Mouse (Mus musculus): ENCODE measurements around the gene Gna12. TPM values are rescaled to one million over a fixed set of nuclear protein-coding genes. Genes with fewer than 3 reads are reported as not detected.

Gene Gna12
- total and polyA plus RNA-seq, 3 experiments: 46.0 to 55.2 TPM; not detected in 1

- H3K4me1 ChIP-seq (ENCODE audit: control insufficient read depth in 1 of 2, insufficient read depth in 2 of 2, low read length in 2 of 2): peaks cover 28 to 40% of the 10 kb centered on the region in 2 experiments
- no peak overlapping the region for H3K9ac ChIP-seq (ENCODE audit: control insufficient read depth, low read depth, low read length, poor library complexity, severe bottlenecking)
- H3K4me3 ChIP-seq (ENCODE audit: control insufficient read depth in 1 of 2, insufficient read depth in 1 of 2, low read depth in 2 of 2, low read length in 2 of 2): no peak overlapping the region
- H3K79me2 ChIP-seq (ENCODE audit: control insufficient read depth, insufficient read depth, low read length, poor library complexity): no peaks in the 10 kb centered on the region
- H3K27ac ChIP-seq (ENCODE audit: control insufficient read depth, low read depth, low read length): no peak overlapping the region
- no peaks in the 10 kb centered on the region for H3K27me3 ChIP-seq (ENCODE audit: control insufficient read depth in 1 of 2, insufficient read depth in 2 of 2, low read length in 2 of 2)
- no peak for DNase-seq (ENCODE audit: low read depth, low spot score)
- no peaks in the 10 kb centered on the region for H3K9me3 ChIP-seq (replicated peaks; ENCODE audit: insufficient read depth, low read length)
- peaks cover 0 to 38% of the 10 kb centered on the region in 2 experiments; a peak in 3 of 4 replicates for H3K36me3 ChIP-seq (ENCODE audit: control insufficient read depth in 1 of 2, insufficient read depth in 2 of 2, low read length in 2 of 2)
- TF ChIP-seq JUND (IDR thresholded peaks at IDR 0.05; ENCODE audit: low read depth, low read length): no peak
- no peak for TF ChIP-seq KAT2A (conservative IDR thresholded peaks at IDR 0.05; ENCODE audit: low read depth, low read length)
- no peak for TF ChIP-seq NRF1 (IDR thresholded peaks at IDR 0.05; ENCODE audit: insufficient read depth, low read depth, low read length, poor library complexity, severe bottlenecking)
- TF ChIP-seq SIN3A (IDR thresholded peaks at IDR 0.05; ENCODE audit: low read length): no peak
Measured at GRCm38 (mm10) chr5:140789561-140789960, 40.7 kb downstream of the Gna12 start.

DNA sequence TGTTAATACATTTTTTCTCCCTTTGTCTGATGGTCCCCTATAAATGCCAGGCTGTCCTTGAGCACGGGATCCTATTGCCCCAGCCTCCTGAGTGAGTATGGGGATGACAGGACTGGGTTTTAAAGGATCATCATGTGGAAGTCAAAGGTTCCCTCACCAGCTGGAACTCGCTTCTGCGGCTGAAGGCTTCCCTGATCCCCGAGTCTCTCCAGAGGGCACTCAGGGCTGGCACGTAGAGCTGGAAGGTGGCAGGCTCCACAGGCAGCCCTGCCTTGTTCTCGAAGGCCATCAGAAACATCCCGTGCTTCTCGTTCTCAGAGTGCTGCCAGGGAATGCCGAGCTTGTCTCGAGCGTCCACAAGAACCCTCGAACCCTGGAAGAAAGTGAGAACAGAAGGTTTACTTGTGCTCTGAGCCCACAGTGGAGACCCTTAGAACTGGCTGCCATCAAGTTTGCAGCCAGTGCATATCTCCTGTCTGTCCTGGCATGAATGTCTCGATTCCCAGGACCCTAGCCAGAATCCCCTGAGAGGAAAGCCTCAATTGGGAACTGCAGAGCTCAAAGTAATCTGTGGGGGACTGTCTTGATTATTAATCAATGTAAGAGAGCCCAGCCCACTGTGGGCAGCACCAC lies 44.9 kb downstream of the Gna12 start:
- no peaks in the 10 kb centered on the region for H3K79me2 ChIP-seq (ENCODE audit: control insufficient read depth, insufficient read depth, low read length, poor library complexity)
- H3K4me1 ChIP-seq (ENCODE audit: control insufficient read depth in 1 of 2, insufficient read depth in 2 of 2, low read length in 2 of 2): peaks cover 3 to 5% of the 10 kb centered on the region in 2 experiments; a peak in 1 of 4 replicates
- DNase-seq (ENCODE audit: low read depth, low spot score): no peak
- H3K4me3 ChIP-seq (ENCODE audit: control insufficient read depth in 1 of 2, insufficient read depth in 1 of 2, low read depth in 2 of 2, low read length in 2 of 2): no peak overlapping the region
- no peaks in the 10 kb centered on the region for H3K27me3 ChIP-seq (ENCODE audit: control insufficient read depth in 1 of 2, insufficient read depth in 2 of 2, low read length in 2 of 2)
- no peak overlapping the region for H3K9ac ChIP-seq (ENCODE audit: control insufficient read depth, low read depth, low read length, poor library complexity, severe bottlenecking)
- peaks cover 1 to 5% of the 10 kb centered on the region in 2 experiments for H3K36me3 ChIP-seq (ENCODE audit: control insufficient read depth in 1 of 2, insufficient read depth in 2 of 2, low read length in 2 of 2)
- no peaks in the 10 kb centered on the region for H3K9me3 ChIP-seq (replicated peaks; ENCODE audit: insufficient read depth, low read length)
- no peak overlapping the region for H3K27ac ChIP-seq (ENCODE audit: control insufficient read depth, low read depth, low read length)
- TF ChIP-seq RCOR1 (IDR thresholded peaks at IDR 0.05; ENCODE audit: low read depth, low read length) (no peak), BHLHE40 (IDR thresholded peaks at IDR 0.05; ENCODE audit: borderline replicate concordance, low read depth, low read length) (no peak), GABPA (IDR thresholded peaks at IDR 0.05; ENCODE audit: low read depth, low read length) (no peak), MYC (IDR thresholded peaks at IDR 0.05; ENCODE audit: low read depth, low read length) (no peak), ZKSCAN1 (IDR thresholded peaks at IDR 0.05; ENCODE audit: low read depth, low read length) (no peak), MXI1 (IDR thresholded peaks at IDR 0.05; ENCODE audit: low read depth, low read length) (no peak), MYB (IDR thresholded peaks at IDR 0.05; ENCODE audit: low read depth, low read length) (no peak), HCFC1 (IDR thresholded peaks at IDR 0.05; ENCODE audit: low read depth, low read length) (no peak), ETS1 (IDR thresholded peaks at IDR 0.05; ENCODE audit: low read depth, low read length) (no peak), CHD2 (IDR thresholded peaks at IDR 0.05; ENCODE audit: low read length) (no peak), KAT2A (conservative IDR thresholded peaks at IDR 0.05; ENCODE audit: low read depth, low read length) (no peak), SMC3 (IDR thresholded peaks at IDR 0.05; ENCODE audit: low read depth, low read length) (no peak), JUND (IDR thresholded peaks at IDR 0.05; ENCODE audit: low read depth, low read length) (no peak), ELF1 (IDR thresholded peaks at IDR 0.05; ENCODE audit: low read depth, low read length) (no peak), USF2 (IDR thresholded peaks at IDR 0.05; ENCODE audit: borderline replicate concordance in 1 of 2, insufficient read depth in 1 of 2, low read depth in 1 of 2, low read length in 2 of 2) (no peak), USF1 (IDR thresholded peaks at IDR 0.05; ENCODE audit: low read depth, low read length) (no peak), ZMIZ1 (IDR thresholded peaks at IDR 0.05; ENCODE audit: low read depth, low read length) (no peak), POLR2AphosphoS5 (IDR thresholded peaks at IDR 0.05; ENCODE audit: borderline replicate concordance, low read depth, low read length) (no peak)

Measured in MEL (cell line).